Mouse (Mus musculus) liver, embryonic 13.5 days (tissue): ENCODE data around the gene Slc24a4. TPM values are rescaled to one million over a fixed set of nuclear protein-coding genes. Genes with fewer than 3 reads are reported as not detected.

ENCODE experiments used
- ATAC-seq: fragments of 200-750 bp; cut with Nextera tagmentation; 2 replicates; pipeline ENCODE4 v1.8.0; 2017; ENCODE audit warnings: low read depth, mild to moderate bottlenecking, moderate number of reproducible peaks, moderate library complexity
- DNase-seq: peaks from one replicate; pipeline ENCODE4 v3.0.0; 2022
- H3K27ac ChIP-seq: fragments of 300-500 bp; sonication (generic); 2 replicates; pipeline ENCODE4 v1.5.1; 2015; ENCODE audit warnings: moderate library complexity, mild to moderate bottlenecking, inconsistent platforms
- H3K27me3 ChIP-seq: fragments of 300-500 bp; sonication (generic); 2 replicates; pipeline ENCODE4 v1.6.1; 2015; ENCODE audit warnings: mild to moderate bottlenecking, inconsistent platforms
- H3K36me3 ChIP-seq: fragments of 300-500 bp; sonication (generic); 2 replicates; pipeline ENCODE4 v1.6.1; 2015; ENCODE audit warnings: mild to moderate bottlenecking, inconsistent platforms
- H3K4me1 ChIP-seq: fragments of 300-500 bp; sonication (generic); replicated peaks from 2 replicates; pipeline ENCODE4 v1.6.1; 2015; ENCODE audit warnings: inconsistent platforms
- H3K4me2 ChIP-seq: fragments of 300-500 bp; sonication (generic); 2 replicates; pipeline ENCODE4 v1.6.1; 2015; ENCODE audit warnings: inconsistent platforms, mild to moderate bottlenecking, moderate library complexity
- H3K4me3 ChIP-seq: fragments of 300-500 bp; sonication (generic); replicated peaks from 2 replicates; pipeline ENCODE4 v1.5.1; 2015; ENCODE audit warnings: mild to moderate bottlenecking, inconsistent platforms
- H3K9ac ChIP-seq: fragments of 300-500 bp; sonication (generic); 2 replicates; pipeline ENCODE4 v1.6.1; 2015; ENCODE audit warnings: mild to moderate bottlenecking, inconsistent platforms
- H3K9me3 ChIP-seq: fragments of 300-500 bp; sonication (generic); replicated peaks from 2 replicates; pipeline ENCODE4 v1.6.1; 2016; ENCODE audit warnings: inconsistent platforms
- WGBS: fragments of 180-500 bp; shearing (Covaris S2); methylation state at CpG from one replicate; pipeline ENCODE4 v1.1.7; 2015; ENCODE audit not compliant: insufficient replicate concordance; 5-methylcytosine and 5-hydroxymethylcytosine counted together
- polyA plus RNA-seq: library from polyadenylated mRNA; unstranded; fragments of >200 nt; fragmentation: Nextera tagmentation; extraction: Ambion mirVana; gene quantifications from 2 replicates; pipeline ENCODE4 v1.2.1, GENCODE M21; 2015

Slc24a4 gene
- polyA plus RNA-seq, 1 experiment from 2014 or later = 0.07 TPM

GRCm38 (mm10) chr12:102251070-102251469 is 122.5 kb downstream of the Slc24a4 start:
- H3K27ac ChIP-seq = no peak overlapping the region
- no peak overlapping the region for H3K9ac ChIP-seq
- no peak overlapping the region for H3K4me2 ChIP-seq
- DNase-seq = no peak
- H3K4me3 ChIP-seq = no peak overlapping the region
- no peak for ATAC-seq
- WGBS = 36% methylated on average over 3 of the region's 3 CpGs
- H3K9me3 ChIP-seq = no peaks in the 10 kb centered on the region
- H3K36me3 ChIP-seq = no peaks in the 10 kb centered on the region
- no peaks in the 10 kb centered on the region for H3K27me3 ChIP-seq
- no peaks in the 10 kb centered on the region for H3K4me1 ChIP-seq

GRCm38 (mm10) chr12:102251985-102252384 is 123.5 kb downstream of the Slc24a4 start:
- Histone ChIP-seq H3K27me3 (no peaks in the 10 kb centered on the region), H3K4me3 (no peak overlapping the region), H3K4me1 (no peaks in the 10 kb centered on the region), H3K27ac (no peak overlapping the region), H3K36me3 (no peaks in the 10 kb centered on the region), H3K9ac (no peak overlapping the region), H3K9me3 (no peaks in the 10 kb centered on the region), H3K4me2 (no peak overlapping the region)
- ATAC-seq (no peak), DNase-seq (no peak)
- WGBS = 52% methylated on average over 3 of the region's 3 CpGs

GRCm38 (mm10) chr12:102252525-102252924 is 124.0 kb downstream of the Slc24a4 start:
- H3K4me3 ChIP-seq = no peak overlapping the region
- H3K4me2 ChIP-seq = no peak overlapping the region
- H3K9ac ChIP-seq = no peak overlapping the region
- no peak overlapping the region for H3K27ac ChIP-seq
- no peak for DNase-seq
- no peaks in the 10 kb centered on the region for H3K27me3 ChIP-seq
- WGBS = 24% methylated on average over 1 of the region's 1 CpGs
- no peaks in the 10 kb centered on the region for H3K4me1 ChIP-seq
- no peak for ATAC-seq
- H3K36me3 ChIP-seq = no peaks in the 10 kb centered on the region
- H3K9me3 ChIP-seq = no peaks in the 10 kb centered on the region

- Histone ChIP-seq H3K4me2 (no peak overlapping the region), H3K4me3 (no peak overlapping the region)
Observed at GRCm38 (mm10) chr12:102255012-102255411, 126.5 kb downstream of the Slc24a4 start.

GRCm38 (mm10) chr12:102258522-102259112 is 130.1 kb downstream of the Slc24a4 start:
- WGBS = 20% methylated on average over 3 of the region's 3 CpGs
- ATAC-seq = peak; percentile 71
- H3K9me3 ChIP-seq = no peaks in the 10 kb centered on the region

More at GRCm38 (mm10) chr12:102255012-102255411, 126.5 kb downstream of the Slc24a4 start:
- Histone ChIP-seq H3K4me1 (peaks cover 7% of the 10 kb centered on the region; the same call in 1 of the 2 replicates), H3K27me3 (no peaks in the 10 kb centered on the region), H3K9me3 (no peaks in the 10 kb centered on the region), H3K9ac (no peak overlapping the region), H3K36me3 (no peaks in the 10 kb centered on the region), H3K27ac (no peak overlapping the region)
- ATAC-seq (no peak), DNase-seq (no peak)

GRCm38 (mm10) chr12:102261933-102262396 is 133.4 kb downstream of the Slc24a4 start:
- Histone ChIP-seq H3K4me2 (no peak overlapping the region), H3K4me3 (no peak overlapping the region), H3K9me3 (no peaks in the 10 kb centered on the region), H3K4me1 (peaks cover 15% of the 10 kb centered on the region), H3K36me3 (no peaks in the 10 kb centered on the region), H3K9ac (no peak overlapping the region), H3K27me3 (no peaks in the 10 kb centered on the region), H3K27ac (no peak overlapping the region)
- ATAC-seq = no peak
- WGBS = 40% methylated on average over 8 of the region's 8 CpGs
- DNase-seq = no peak

More at GRCm38 (mm10) chr12:102258522-102259112, 130.1 kb downstream of the Slc24a4 start:
- Histone ChIP-seq H3K36me3 (no peaks in the 10 kb centered on the region), H3K4me2 (no peak overlapping the region), H3K9ac (no peak overlapping the region), H3K27ac (no peak overlapping the region), H3K4me1 (peaks cover 15% of the 10 kb centered on the region), H3K27me3 (no peaks in the 10 kb centered on the region), H3K4me3 (no peak overlapping the region)
- DNase-seq = peak; percentile 11

- Histone ChIP-seq H3K36me3 (no peaks in the 10 kb centered on the region), H3K9ac (no peak overlapping the region), H3K27ac (no peak overlapping the region), H3K4me1 (peaks cover 15% of the 10 kb centered on the region), H3K4me3 (no peak overlapping the region), H3K27me3 (no peaks in the 10 kb centered on the region), H3K4me2 (no peak overlapping the region), H3K9me3 (no peaks in the 10 kb centered on the region)
- WGBS = 53% methylated on average over 2 of the region's 2 CpGs
- DNase-seq = no peak
- no peak for ATAC-seq
Observed at GRCm38 (mm10) chr12:102262809-102263208, 134.3 kb downstream of the Slc24a4 start.

- no peak overlapping the region for H3K4me2 ChIP-seq
- no peaks in the 10 kb centered on the region for H3K27me3 ChIP-seq
- no peak overlapping the region for H3K4me3 ChIP-seq
- no peak overlapping the region for H3K27ac ChIP-seq
- H3K4me1 ChIP-seq = peaks cover 14% of the 10 kb centered on the region
- ATAC-seq (no peak), DNase-seq (no peak)
- H3K9me3 ChIP-seq = no peaks in the 10 kb centered on the region
- no peak overlapping the region for H3K9ac ChIP-seq
- H3K36me3 ChIP-seq = no peaks in the 10 kb centered on the region
Observed at GRCm38 (mm10) chr12:102263249-102263648, 134.7 kb downstream of the Slc24a4 start.

- no peak for ATAC-seq
- no peak for DNase-seq
- Histone ChIP-seq H3K27me3 (no peaks in the 10 kb centered on the region; the same call in 1 of the 2 replicates), H3K9ac (no peak overlapping the region), H3K36me3 (no peaks in the 10 kb centered on the region), H3K27ac (no peak overlapping the region), H3K9me3 (no peaks in the 10 kb centered on the region), H3K4me1 (peaks cover 8% of the 10 kb centered on the region), H3K4me2 (no peak overlapping the region), H3K4me3 (no peak overlapping the region)
- WGBS = 68% methylated on average over 8 of the region's 8 CpGs
Observed at GRCm38 (mm10) chr12:102266433-102266832, 137.9 kb downstream of the Slc24a4 start.

GRCm38 (mm10) chr12:102269144-102269543 is 140.6 kb downstream of the Slc24a4 start:
- DNase-seq = no peak
- H3K27ac ChIP-seq = no peak overlapping the region
- no peak overlapping the region for H3K9ac ChIP-seq
- H3K4me2 ChIP-seq = no peak overlapping the region
- no peaks in the 10 kb centered on the region for H3K9me3 ChIP-seq
- no peaks in the 10 kb centered on the region; the same call in 1 of the 2 replicates for H3K27me3 ChIP-seq
- no peak for ATAC-seq
- H3K4me1 ChIP-seq = no peaks in the 10 kb centered on the region; the same call in 1 of the 2 replicates
- no peaks in the 10 kb centered on the region for H3K36me3 ChIP-seq
- H3K4me3 ChIP-seq = no peak overlapping the region
- WGBS = 52% methylated on average over 2 of the region's 2 CpGs

- ATAC-seq (no peak), DNase-seq (no peak)
- Histone ChIP-seq H3K36me3 (no peaks in the 10 kb centered on the region), H3K4me3 (no peak overlapping the region), H3K4me1 (no peaks in the 10 kb centered on the region; the same call in 1 of the 2 replicates), H3K9ac (no peak overlapping the region), H3K4me2 (no peak overlapping the region), H3K27ac (no peak overlapping the region), H3K9me3 (no peaks in the 10 kb centered on the region), H3K27me3 (no peaks in the 10 kb centered on the region; the same call in 1 of the 2 replicates)
- 41% methylated on average over 6 of the region's 6 CpGs for WGBS
Observed at GRCm38 (mm10) chr12:102270776-102271405, 142.4 kb downstream of the Slc24a4 start.

GRCm38 (mm10) chr12:102271447-102271846 is 142.9 kb downstream of the Slc24a4 start:
- Histone ChIP-seq H3K36me3 (no peaks in the 10 kb centered on the region), H3K4me3 (no peak overlapping the region), H3K9me3 (no peaks in the 10 kb centered on the region), H3K4me1 (no peaks in the 10 kb centered on the region; the same call in 1 of the 2 replicates), H3K9ac (no peak overlapping the region), H3K27me3 (no peaks in the 10 kb centered on the region; the same call in 1 of the 2 replicates), H3K27ac (no peak overlapping the region), H3K4me2 (no peak overlapping the region)
- ATAC-seq (no peak), DNase-seq (no peak)
- WGBS = 59% methylated on average over 4 of the region's 4 CpGs
